Mouse (Mus musculus) G1E (cell line): ENCODE measurements at regions not wholly inside any gene's neighbourhood (a gene's known extent, or its start where the extent isn't known, plus 50 kb on each side); places are given as distances from the start of the nearest gene placed in this dataset.

Experiments
- ATAC-seq: 2 replicates; pipeline ENCODE4 v1.8.0; 2016; ENCODE audit warnings: mild to moderate bottlenecking; ENCODE audit not compliant: insufficient number of reproducible peaks, poor library complexity, low FRiP score, severe bottlenecking; ENCODE audit errors: extremely low read depth
- DNase-seq: peaks from one replicate; pipeline ENCODE4 v3.0.0; 2012; ENCODE audit warnings: low spot score
- H3K27me3 ChIP-seq: 2 replicates; pipeline ENCODE4 v1.6.1; 2012; ENCODE audit warnings: mild to moderate bottlenecking, low read length, inconsistent platforms; ENCODE audit not compliant: insufficient read depth
- H3K36me3 ChIP-seq: replicated peaks from 2 replicates; pipeline ENCODE3; 2012; ENCODE audit warnings: mild to moderate bottlenecking, inconsistent platforms
- H3K4me1 ChIP-seq: 2 replicates; pipeline ENCODE4 v1.6.1; 2012; ENCODE audit warnings: low read depth, low read length, inconsistent platforms, mixed read lengths; ENCODE audit not compliant: insufficient read depth
- H3K4me3 ChIP-seq: 2 replicates; pipeline ENCODE4 v1.5.1; 2012; ENCODE audit warnings: low read depth, mild to moderate bottlenecking, inconsistent platforms, low read length, moderate library complexity, mixed read lengths
- H3K9me3 ChIP-seq: replicated peaks from 2 replicates; pipeline ENCODE4 v1.6.1; 2012; ENCODE audit warnings: inconsistent platforms
- CTCF ChIP-seq: IDR thresholded peaks from 2 replicates; pipeline ENCODE4 v1.5.1; 2012; ENCODE audit warnings: low read depth, low read length, inconsistent platforms, mixed read lengths
- GATA1 ChIP-seq: IDR thresholded peaks from 2 replicates; pipeline ENCODE4 v1.6.1; 2012; ENCODE audit warnings: borderline replicate concordance, low read length, inconsistent platforms, mixed read lengths
- GATA2 ChIP-seq: IDR thresholded peaks from 2 replicates; pipeline ENCODE4 v1.6.1; 2012; ENCODE audit warnings: low read depth, low read length, inconsistent platforms, borderline replicate concordance
- POLR2AphosphoS5 ChIP-seq: IDR thresholded peaks from 2 replicates; pipeline ENCODE4 v1.6.1; 2012; ENCODE audit warnings: low read depth, low read length, inconsistent platforms; ENCODE audit not compliant: insufficient replicate concordance
- TAL1 ChIP-seq: conservative IDR thresholded peaks from 2 replicates; pipeline ENCODE4 v1.6.1; 2012; ENCODE audit warnings: low read depth, low read length, inconsistent platforms, mixed read lengths

GRCm38 (mm10) chr15:93785846-93786412 is 190.2 kb upstream of the Prickle1 start:
- Histone ChIP-seq H3K9me3 (peaks cover 62% of the 10 kb centered on the region), H3K36me3 (no peaks in the 10 kb centered on the region), H3K27me3 (no peaks in the 10 kb centered on the region), H3K4me3 (no peak overlapping the region), H3K4me1 (no peaks in the 10 kb centered on the region)
- TF ChIP-seq GATA1: no peak
- no peak for TF ChIP-seq POLR2AphosphoS5
- TF ChIP-seq CTCF: no peak
- no peak for TF ChIP-seq GATA2
- TF ChIP-seq TAL1: no peak
- no peak for DNase-seq
- ATAC-seq: no peak

DNA sequence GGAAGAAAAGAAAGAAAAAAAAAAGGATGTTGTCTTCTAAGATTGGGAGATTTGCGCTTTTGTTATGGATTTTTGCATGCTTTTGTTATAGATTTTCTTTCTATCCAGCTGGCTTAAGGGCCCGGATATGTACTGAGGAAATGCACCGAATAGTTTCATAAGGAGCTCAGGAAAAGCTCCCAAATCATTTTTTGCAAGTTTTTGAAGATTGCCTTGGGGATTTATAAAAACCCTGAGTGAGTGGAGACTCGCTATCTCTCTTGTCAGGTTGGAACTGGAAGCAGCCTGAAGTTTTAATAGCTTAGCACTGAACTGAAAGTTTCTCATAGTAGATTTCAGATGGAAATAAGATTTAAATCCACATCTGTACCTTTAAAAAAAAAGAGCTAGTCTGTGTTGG is 188.0 kb upstream of the Prickle1 start:
- Histone ChIP-seq H3K27me3 (no peaks in the 10 kb centered on the region), H3K9me3 (peaks cover 63% of the 10 kb centered on the region), H3K4me3 (no peak overlapping the region), H3K36me3 (no peaks in the 10 kb centered on the region), H3K4me1 (no peaks in the 10 kb centered on the region)
- DNase-seq (no peak), ATAC-seq (no peak)
- TF ChIP-seq GATA1 (no peak), GATA2 (no peak)

DNA sequence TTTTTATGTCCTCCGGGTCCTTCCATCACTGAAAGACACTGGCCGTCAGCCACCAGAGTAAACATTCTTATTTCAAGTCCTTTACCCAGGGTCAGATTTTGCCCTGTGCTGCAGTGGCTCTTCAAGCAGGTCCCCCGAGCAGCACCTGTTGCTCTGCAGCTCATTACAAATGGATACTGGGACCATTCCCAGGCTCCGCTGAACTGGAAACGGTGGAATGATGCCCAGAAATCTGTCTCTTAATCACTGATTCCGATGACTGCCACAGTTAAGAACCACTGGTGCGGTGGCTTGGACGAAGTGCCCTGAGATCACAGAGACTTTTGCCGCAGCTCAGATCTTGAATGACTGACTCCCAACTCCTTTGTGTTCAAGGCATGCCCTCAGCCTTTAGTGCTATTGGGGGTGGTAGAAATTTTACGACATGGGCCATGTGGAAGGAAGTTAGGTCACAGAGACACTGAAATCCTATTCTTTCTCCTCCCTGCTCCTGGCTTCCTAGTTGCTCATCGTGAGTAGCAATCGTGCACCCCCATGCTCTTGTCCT is 179.6 kb upstream of the Prickle1 start:
- H3K36me3 ChIP-seq: no peaks in the 10 kb centered on the region
- no peak for ATAC-seq
- H3K9me3 ChIP-seq: peaks cover 46% of the 10 kb centered on the region
- H3K27me3 ChIP-seq: no peaks in the 10 kb centered on the region
- no peak for TF ChIP-seq POLR2AphosphoS5
- TF ChIP-seq GATA1: no peak
- TF ChIP-seq TAL1: no peak
- TF ChIP-seq CTCF: no peak
- no peak for TF ChIP-seq GATA2
- no peak overlapping the region for H3K4me3 ChIP-seq
- no peaks in the 10 kb centered on the region for H3K4me1 ChIP-seq
- DNase-seq: no peak

- H3K36me3 ChIP-seq: no peaks in the 10 kb centered on the region
- TF ChIP-seq GATA1 (no peak), TAL1 (no peak), GATA2 (no peak), POLR2AphosphoS5 (no peak), CTCF (no peak)
- ATAC-seq (no peak), DNase-seq (no peak)
- no peaks in the 10 kb centered on the region for H3K4me1 ChIP-seq
- H3K9me3 ChIP-seq: peaks cover 37% of the 10 kb centered on the region
- H3K4me3 ChIP-seq: no peak overlapping the region
- no peaks in the 10 kb centered on the region for H3K27me3 ChIP-seq
Measured at GRCm38 (mm10) chr15:93774340-93774739, 178.6 kb upstream of the Prickle1 start.

- no peaks in the 10 kb centered on the region for H3K27me3 ChIP-seq
- peaks cover 46% of the 10 kb centered on the region for H3K9me3 ChIP-seq
- no peak overlapping the region for H3K4me3 ChIP-seq
- H3K4me1 ChIP-seq: no peaks in the 10 kb centered on the region
- no peak for DNase-seq
- no peaks in the 10 kb centered on the region for H3K36me3 ChIP-seq
- TF ChIP-seq GATA1: no peak
- ATAC-seq: no peak
Measured at GRCm38 (mm10) chr15:93766981-93767380, 171.3 kb upstream of the Prickle1 start.

DNA sequence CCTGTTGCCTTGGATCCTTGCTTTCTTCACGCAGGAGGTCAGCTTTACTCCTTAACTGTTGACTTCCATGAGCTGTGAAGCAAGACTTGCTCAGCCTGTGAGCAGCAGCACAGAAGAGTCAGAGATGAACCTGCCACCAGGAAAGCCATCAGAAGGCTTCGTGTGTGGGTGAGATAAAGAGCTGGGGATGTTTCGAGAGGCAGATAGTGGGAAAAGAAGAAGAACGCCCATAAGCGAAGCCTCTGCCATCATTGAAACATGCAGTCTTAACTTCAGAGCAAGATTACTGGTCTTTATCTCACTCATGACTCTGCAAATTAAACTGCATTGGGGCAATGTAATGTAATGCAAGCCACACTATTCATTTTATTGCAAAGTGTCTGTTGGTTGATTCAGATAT is 167.4 kb upstream of the Prickle1 start:
- no peak overlapping the region for H3K4me3 ChIP-seq
- TF ChIP-seq POLR2AphosphoS5 (no peak), GATA1 (no peak), GATA2 (no peak), TAL1 (no peak), CTCF (no peak)

GRCm38 (mm10) chr15:93758204-93758836 is 162.6 kb upstream of the Prickle1 start:
- Histone ChIP-seq H3K36me3 (no peaks in the 10 kb centered on the region), H3K4me1 (no peaks in the 10 kb centered on the region), H3K27me3 (no peaks in the 10 kb centered on the region), H3K9me3 (peaks cover 44% of the 10 kb centered on the region), H3K4me3 (no peak overlapping the region)
- ATAC-seq (no peak), DNase-seq (no peak)
- TF ChIP-seq POLR2AphosphoS5: no peak
- no peak for TF ChIP-seq CTCF
- no peak for TF ChIP-seq GATA2
- TF ChIP-seq GATA1: no peak
- TF ChIP-seq TAL1: no peak

More for the DNA sequence above, 167.4 kb upstream of the Prickle1 start:
- Histone ChIP-seq H3K36me3 (no peaks in the 10 kb centered on the region), H3K27me3 (no peaks in the 10 kb centered on the region), H3K9me3 (peaks cover 56% of the 10 kb centered on the region), H3K4me1 (no peaks in the 10 kb centered on the region)
- DNase-seq: no peak
- ATAC-seq: no peak
